Mouse (Mus musculus) limb, embryonic 11.5 days (tissue): ENCODE results near the gene Usp40. TPM values are rescaled to one million over a fixed set of nuclear protein-coding genes. Genes with fewer than 3 reads are reported as not detected.
A peak's percentile ranks its signal among the peaks of the same experiment; 100 is the strongest.

Source experiments
- ATAC-seq: fragments of 200-750 bp; cut with Nextera tagmentation; 2 replicates; pipeline ENCODE4 v1.8.0; 2017; ENCODE audit warnings: low read depth; ENCODE audit not compliant: insufficient number of reproducible peaks, low FRiP score, low TSS enrichment
- DNase-seq: peaks from one replicate; pipeline ENCODE4 v3.0.0-alpha.2; 2015; ENCODE audit warnings: low spot score
- H3K27ac ChIP-seq: fragments of 300-500 bp; sonication (generic); replicated peaks from 2 replicates; pipeline ENCODE4 v1.5.1; 2014; ENCODE audit warnings: low read depth, mild to moderate bottlenecking, low read length
- H3K27me3 ChIP-seq: fragments of 300-500 bp; sonication (generic); 2 replicates; pipeline ENCODE4 v1.6.1; 2014; ENCODE audit warnings: mild to moderate bottlenecking, low read length, mixed read lengths; ENCODE audit not compliant: control insufficient read depth, insufficient read depth
- H3K36me3 ChIP-seq: fragments of 300-500 bp; sonication (generic); 2 replicates; pipeline ENCODE4 v1.6.1; 2014; ENCODE audit warnings: mild to moderate bottlenecking, low read length, moderate library complexity, mixed read lengths; ENCODE audit not compliant: control insufficient read depth, insufficient read depth
- H3K4me1 ChIP-seq: fragments of 300-500 bp; sonication (generic); 2 replicates; pipeline ENCODE4 v1.6.1; 2014; ENCODE audit warnings: low read length, mixed read lengths; ENCODE audit not compliant: control insufficient read depth, insufficient read depth
- H3K4me2 ChIP-seq: fragments of 300-500 bp; sonication (generic); 2 replicates; pipeline ENCODE4 v1.6.1; 2014; ENCODE audit warnings: low read depth, mild to moderate bottlenecking, moderate library complexity; ENCODE audit not compliant: severe bottlenecking
- H3K4me3 ChIP-seq: fragments of 300-500 bp; sonication (generic); 2 replicates; pipeline ENCODE4 v1.5.1; 2014; ENCODE audit warnings: low read depth, low read length
- H3K9ac ChIP-seq: fragments of 300-500 bp; sonication (generic); 2 replicates; pipeline ENCODE4 v1.6.1; 2014; ENCODE audit warnings: mild to moderate bottlenecking, low read length
- H3K9me3 ChIP-seq: fragments of 300-500 bp; sonication (generic); 2 replicates; pipeline ENCODE4 v1.6.1; 2016; ENCODE audit warnings: low read length; ENCODE audit not compliant: control insufficient read depth
- WGBS: fragments of 180-500 bp; shearing (Covaris S2); extraction: QIAGEN DNeasy Blood & Tissue Kit; methylation state at CpG from one replicate; pipeline ENCODE4 v1.1.7; 2014; 5-methylcytosine and 5-hydroxymethylcytosine counted together
- polyA plus RNA-seq: library from polyadenylated mRNA; unstranded; fragments of >200 nt; fragmentation: Nextera tagmentation; extraction: Ambion mirVana; gene quantifications from 2 replicates; pipeline ENCODE4 v1.2.1, GENCODE M21; 2014

The Usp40 gene
- polyA plus RNA-seq, 1 experiment from 2014 or later = 38.5 TPM

DNA sequence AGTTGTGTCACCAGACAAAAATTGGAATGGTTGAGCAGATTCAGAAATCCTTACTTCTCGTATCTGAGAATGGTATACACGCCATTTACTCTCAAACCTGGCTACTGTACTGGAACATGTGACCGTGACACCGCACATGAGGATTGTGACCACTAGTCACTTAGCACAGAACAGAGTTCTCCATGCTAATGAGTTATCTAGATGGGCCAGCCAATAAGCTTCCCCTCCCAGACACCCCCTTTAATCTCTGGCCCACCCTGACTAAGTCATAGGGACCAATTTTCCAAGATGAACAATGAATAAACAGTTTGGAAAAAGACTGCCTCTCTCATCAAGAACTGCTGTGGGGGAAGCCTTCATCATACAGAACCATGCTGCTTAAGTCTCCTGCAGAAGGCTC lies 47.6 kb downstream of the Usp40 start:
- DNase-seq (no peak), ATAC-seq (no peak)
- H3K27ac ChIP-seq = no peak overlapping the region
- no peaks in the 10 kb centered on the region for H3K4me1 ChIP-seq
- no peak overlapping the region for H3K4me3 ChIP-seq
- H3K9me3 ChIP-seq = no peaks in the 10 kb centered on the region
- 94% methylated on average over 4 of the region's 4 CpGs for WGBS
- H3K27me3 ChIP-seq = no peaks in the 10 kb centered on the region
- H3K9ac ChIP-seq = 0 out of 2 replicates have a peak overlapping the region, but pooled peaks have one; percentile 27
- H3K36me3 ChIP-seq = peaks cover 13% of the 10 kb centered on the region; the same call in 1 of the 2 replicates
- H3K4me2 ChIP-seq = no peak overlapping the region

DNA sequence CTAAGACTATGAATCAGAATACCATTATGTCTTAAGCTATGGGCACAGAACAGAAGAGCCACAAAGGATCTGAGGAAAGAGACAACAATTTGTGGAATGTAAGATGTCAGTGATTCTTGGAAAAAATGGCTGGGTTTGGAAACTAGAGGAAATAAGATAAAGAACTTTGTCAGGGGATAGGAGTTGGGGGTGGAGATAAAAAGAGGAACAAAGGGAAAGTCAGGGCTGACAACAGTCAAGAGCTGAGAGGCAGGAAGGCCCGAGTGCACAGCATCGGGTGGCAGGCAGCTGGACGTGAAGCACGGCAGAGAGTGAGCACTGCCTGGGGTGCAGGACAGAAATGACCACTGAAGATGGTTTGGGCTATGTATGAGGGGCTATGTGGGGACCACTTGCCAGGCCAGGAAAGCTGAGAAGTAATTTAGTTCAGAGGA lies 48.3 kb downstream of the Usp40 start:
- DNase-seq = no peak
- Histone ChIP-seq H3K4me2 (no peak overlapping the region), H3K9ac (no peak overlapping the region), H3K4me1 (no peaks in the 10 kb centered on the region), H3K9me3 (no peaks in the 10 kb centered on the region), H3K27me3 (no peaks in the 10 kb centered on the region), H3K27ac (no peak overlapping the region), H3K36me3 (peaks cover 13% of the 10 kb centered on the region; the same call in 1 of the 2 replicates), H3K4me3 (no peak overlapping the region)
- ATAC-seq = no peak
- 73% methylated on average over 4 of the region's 4 CpGs for WGBS

DNA sequence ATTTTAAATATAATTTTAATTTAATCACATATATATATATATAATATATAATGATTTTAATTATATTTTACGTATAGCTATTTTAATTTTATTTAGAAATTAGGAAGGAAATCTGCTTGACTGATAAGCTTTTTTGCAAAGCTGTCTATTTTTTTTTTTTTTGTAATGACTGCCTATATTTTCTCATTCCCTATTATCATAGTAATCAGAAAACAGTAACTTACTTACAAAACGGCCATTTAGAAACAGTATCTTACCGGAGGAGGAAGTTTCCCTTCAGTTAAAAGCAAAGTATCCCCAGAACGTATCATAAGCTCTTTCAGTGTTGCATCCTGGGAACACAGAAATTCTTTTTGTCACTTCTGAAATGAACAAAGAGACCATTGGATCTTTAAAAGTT lies 48.8 kb downstream of the Usp40 start:
- no peak overlapping the region for H3K27ac ChIP-seq
- no peak for DNase-seq
- H3K9me3 ChIP-seq = no peaks in the 10 kb centered on the region
- WGBS = 94% methylated on average over 4 of the region's 4 CpGs
- H3K9ac ChIP-seq = no peak overlapping the region
- H3K27me3 ChIP-seq = no peaks in the 10 kb centered on the region
- H3K4me1 ChIP-seq = no peaks in the 10 kb centered on the region
- H3K36me3 ChIP-seq = peaks cover 13% of the 10 kb centered on the region; the same call in 1 of the 2 replicates
- H3K4me2 ChIP-seq = no peak overlapping the region
- H3K4me3 ChIP-seq = no peak overlapping the region
- no peak for ATAC-seq

DNA sequence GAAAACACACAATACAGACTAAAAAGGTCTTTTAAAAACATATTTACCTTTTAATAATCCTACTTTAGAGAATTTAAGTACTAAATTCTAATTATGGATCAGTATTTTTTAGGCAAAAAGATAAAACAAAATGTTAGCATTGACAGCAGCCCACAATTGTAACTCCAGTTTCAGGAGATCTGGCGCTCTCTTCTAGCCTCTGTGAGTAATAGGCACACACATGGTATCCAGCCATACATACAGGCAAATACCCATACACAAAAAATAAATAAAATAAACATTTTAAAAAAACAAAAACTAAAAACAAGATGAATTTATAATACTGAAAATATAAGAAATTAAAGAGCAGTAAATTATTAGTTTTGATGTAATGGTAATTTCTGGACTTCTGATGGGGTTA lies 49.4 kb downstream of the Usp40 start:
- peaks cover 9% of the 10 kb centered on the region; the same call in 1 of the 2 replicates for H3K36me3 ChIP-seq
- no peaks in the 10 kb centered on the region for H3K9me3 ChIP-seq
- H3K4me1 ChIP-seq = no peaks in the 10 kb centered on the region
- H3K9ac ChIP-seq = no peak overlapping the region
- no peaks in the 10 kb centered on the region for H3K27me3 ChIP-seq
- no peak overlapping the region for H3K27ac ChIP-seq
- 98% methylated on average over 1 of the region's 1 CpGs for WGBS
- H3K4me2 ChIP-seq = no peak overlapping the region
- ATAC-seq = no peak
- no peak overlapping the region for H3K4me3 ChIP-seq
- DNase-seq = no peak

DNA sequence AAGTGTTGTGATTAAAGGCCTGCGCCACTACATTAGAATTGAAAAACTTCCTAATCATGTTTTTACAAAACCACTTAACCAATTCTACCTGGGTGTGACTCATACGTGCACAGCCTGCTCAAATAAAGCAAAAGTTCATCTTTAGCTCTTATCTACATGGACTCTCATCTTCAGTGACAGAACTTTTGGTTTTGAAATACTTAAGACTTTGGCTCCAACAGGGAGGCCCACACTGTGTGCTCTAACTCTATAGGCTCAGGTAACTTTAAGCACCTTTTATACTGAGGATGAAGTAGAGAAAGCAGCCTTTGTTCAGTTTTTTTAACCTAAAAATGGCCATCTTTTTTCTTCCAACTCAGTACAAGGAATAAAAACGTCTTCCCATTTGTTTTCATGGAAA lies 55.3 kb downstream of the Usp40 start:
- no peak for ATAC-seq
- H3K4me1 ChIP-seq = no peaks in the 10 kb centered on the region
- H3K4me2 ChIP-seq = no peak overlapping the region
- no peak for DNase-seq
- H3K36me3 ChIP-seq = peaks cover 15% of the 10 kb centered on the region
- H3K27me3 ChIP-seq = no peaks in the 10 kb centered on the region
- no peak overlapping the region for H3K27ac ChIP-seq
- no peak overlapping the region for H3K4me3 ChIP-seq
- WGBS = 84% methylated on average over 3 of the region's 3 CpGs
- H3K9me3 ChIP-seq = no peaks in the 10 kb centered on the region
- H3K9ac ChIP-seq = no peak overlapping the region

DNA sequence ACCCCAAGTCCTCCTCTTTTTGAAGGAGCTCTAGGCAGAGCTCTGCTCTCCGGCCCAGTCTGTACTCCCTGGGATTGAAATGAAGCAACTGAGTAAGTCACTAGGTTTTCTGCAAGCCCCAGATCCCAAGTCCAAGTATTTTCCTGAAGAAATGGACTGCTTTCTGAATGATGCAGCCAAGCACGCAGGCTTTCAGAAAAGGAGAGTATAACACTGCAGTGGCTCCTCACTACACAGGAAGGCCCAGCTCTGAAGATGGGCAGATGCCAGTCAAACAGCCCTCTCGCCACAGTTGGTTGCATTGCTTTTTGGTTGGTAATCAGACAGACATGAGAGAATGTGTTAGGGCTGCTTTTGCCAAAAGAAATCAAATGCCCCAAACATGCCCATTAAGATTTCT lies 56.7 kb downstream of the Usp40 start:
- no peaks in the 10 kb centered on the region for H3K27me3 ChIP-seq
- peaks cover 12% of the 10 kb centered on the region for H3K36me3 ChIP-seq
- H3K9ac ChIP-seq = no peak overlapping the region
- H3K4me1 ChIP-seq = no peaks in the 10 kb centered on the region
- ATAC-seq (no peak), DNase-seq (no peak)
- H3K4me2 ChIP-seq = no peak overlapping the region
- H3K27ac ChIP-seq = no peak overlapping the region
- H3K9me3 ChIP-seq = no peaks in the 10 kb centered on the region
- WGBS = 85% methylated on average over 3 of the region's 3 CpGs
- H3K4me3 ChIP-seq = no peak overlapping the region

DNA sequence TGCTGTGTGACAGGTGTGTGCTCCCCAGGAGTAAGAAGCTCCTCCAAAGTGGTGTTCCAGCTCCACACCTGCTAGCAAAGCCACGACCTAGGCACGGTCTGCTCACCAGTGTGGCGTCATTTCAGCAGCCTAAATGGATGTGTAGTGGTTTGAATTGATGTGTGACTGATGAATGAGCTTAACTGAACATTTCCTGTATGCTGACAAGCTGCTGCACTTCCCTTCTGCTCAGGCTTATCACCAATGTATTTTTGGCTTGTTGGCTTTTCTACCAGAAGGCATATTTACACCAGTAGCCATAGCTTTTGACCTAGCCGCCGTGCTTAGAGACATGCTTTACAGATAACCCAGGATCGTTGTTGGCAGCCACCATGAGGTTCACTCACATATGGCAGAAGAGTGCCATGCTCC lies 60.7 kb downstream of the Usp40 start:
- no peak for DNase-seq
- WGBS = 91% methylated on average over 6 of the region's 6 CpGs
- ATAC-seq = no peak

DNA sequence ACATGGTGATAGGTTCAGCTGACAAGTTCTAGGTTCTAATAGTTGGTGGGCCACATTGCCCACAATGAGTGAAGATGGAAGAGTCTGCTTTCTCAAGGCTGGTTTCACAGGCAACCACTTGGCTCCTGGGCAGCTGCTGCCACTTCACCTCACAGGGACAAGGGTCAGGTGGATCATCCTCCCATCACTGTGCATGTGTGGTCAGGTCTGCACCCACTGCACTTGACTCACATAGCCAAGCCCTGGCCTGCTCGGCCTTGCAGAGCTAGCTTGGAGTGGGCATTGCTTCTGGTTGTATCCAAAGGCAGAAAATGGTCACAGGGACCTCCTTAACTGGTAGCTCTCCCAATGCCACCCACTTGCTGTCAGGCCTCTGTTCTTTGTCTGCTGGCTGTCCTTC lies 66.6 kb downstream of the Usp40 start:
- H3K36me3 ChIP-seq = peaks cover 35% of the 10 kb centered on the region
- no peaks in the 10 kb centered on the region for H3K27me3 ChIP-seq
- no peak overlapping the region for H3K4me3 ChIP-seq
- WGBS = 78% methylated on average over 1 of the region's 1 CpGs
- DNase-seq (no peak), ATAC-seq (no peak)
- no peak overlapping the region for H3K27ac ChIP-seq
- H3K9me3 ChIP-seq = no peaks in the 10 kb centered on the region
- H3K4me1 ChIP-seq = no peaks in the 10 kb centered on the region
- H3K9ac ChIP-seq = no peak overlapping the region
- no peak overlapping the region for H3K4me2 ChIP-seq

More for the DNA sequence above, 60.7 kb downstream of the Usp40 start:
- Histone ChIP-seq H3K27me3 (no peaks in the 10 kb centered on the region), H3K9ac (no peak overlapping the region), H3K27ac (no peak overlapping the region), H3K4me3 (no peak overlapping the region), H3K9me3 (no peaks in the 10 kb centered on the region), H3K36me3 (peaks cover 26% of the 10 kb centered on the region), H3K4me1 (no peaks in the 10 kb centered on the region), H3K4me2 (no peak overlapping the region)

DNA sequence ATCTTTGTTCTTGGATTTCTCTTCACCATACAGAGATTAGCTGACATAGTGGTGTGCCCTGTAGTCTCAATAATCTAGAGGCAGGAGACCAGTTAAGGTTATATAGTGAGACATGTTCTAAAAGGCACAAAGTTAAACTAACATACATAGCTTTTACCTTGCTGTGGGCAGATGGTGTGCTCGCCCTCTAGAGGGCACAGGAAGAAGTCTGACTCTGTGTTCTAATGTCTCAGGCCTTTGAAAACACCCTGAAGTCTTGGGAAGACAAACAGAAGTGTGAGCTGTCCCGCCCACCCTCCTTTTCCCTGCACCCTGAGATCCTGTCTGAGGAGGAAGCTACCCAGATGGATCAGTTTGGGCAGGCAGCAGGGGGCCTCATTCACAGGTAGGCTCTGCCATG lies 71.8 kb downstream of the Usp40 start:
- Histone ChIP-seq H3K27me3 (no peaks in the 10 kb centered on the region), H3K27ac (no peak overlapping the region), H3K36me3 (peaks cover 21% of the 10 kb centered on the region; the same call in 1 of the 2 replicates), H3K9ac (no peak overlapping the region), H3K9me3 (no peaks in the 10 kb centered on the region), H3K4me3 (no peak overlapping the region), H3K4me2 (no peak overlapping the region), H3K4me1 (no peaks in the 10 kb centered on the region)
- ATAC-seq (no peak), DNase-seq (no peak)
- 31% methylated on average over 2 of the region's 2 CpGs for WGBS
